ENCODE assay signal across 12 mouse cellular contexts in genomic region chr7:28819571-28819970, GRCm38 (mm10). TPM values are rescaled to one million over a fixed set of nuclear protein-coding genes. Genes with fewer than 3 reads are reported as not detected.
DNase-seq lines count a peak whose midpoint lies in the region; ATAC-seq and TF ChIP-seq lines count a peak whose summit lies in the region.
"Had no signal": no experiment of that assay in that cellular context is flagged by ENCODE, and none has a peak within 500 bp of the region (broad histone marks: within the 10 kb centered on the region; RNA-seq: fewer than 3 reads in every experiment).

No protein-coding gene starts in this region.

- peaks cover 86% of the 10 kb centered on the region for H3K36me3 ChIP-seq in heart, embryonic 13.5 days
- H3K36me3 ChIP-seq in midbrain, embryonic 10.5 days: peaks cover 89% of the 10 kb centered on the region
- peaks cover 64% of the 10 kb centered on the region for H3K36me3 ChIP-seq in midbrain, postnatal 0 days (ENCODE audit: insufficient read depth, low read length)
- H3K36me3 ChIP-seq in hindbrain, embryonic 15.5 days: peaks cover 76% of the 10 kb centered on the region
- H3K36me3 ChIP-seq in neural tube, embryonic 15.5 days: peaks cover 82% of the 10 kb centered on the region

- H3K27ac ChIP-seq in heart, embryonic 13.5 days (replicated peaks): peak overlapping the region; percentile 71
- H3K27ac ChIP-seq in midbrain, embryonic 10.5 days (replicated peaks): peak overlapping the region; percentile 75; the same call in 1 of the 2 replicates
- H3K27ac ChIP-seq in midbrain, postnatal 0 days (ENCODE audit: low read depth, low read length): no peak overlapping the region
- 0 out of 2 replicates have a peak overlapping the region, but pooled peaks have one; percentile 33 for H3K27ac ChIP-seq in hindbrain, embryonic 15.5 days (replicated peaks)
- H3K27ac ChIP-seq in neural tube, embryonic 15.5 days (replicated peaks): no peak overlapping the region
- H3K27ac ChIP-seq: embryonic facial prominence, embryonic 13.5 days; limb, embryonic 13.5 days had no signal

- H3K9ac ChIP-seq in heart, embryonic 13.5 days: peak overlapping the region; percentile 26; the same call in 1 of the 2 replicates
- H3K9ac ChIP-seq in midbrain, postnatal 0 days (replicated peaks; ENCODE audit: low read length, poor library complexity, severe bottlenecking): no peak overlapping the region
- no peak overlapping the region for H3K9ac ChIP-seq in hindbrain, embryonic 15.5 days
- 0 out of 2 replicates have a peak overlapping the region, but pooled peaks have one; percentile 23 for H3K9ac ChIP-seq in neural tube, embryonic 15.5 days (replicated peaks)
- H3K9ac ChIP-seq: limb, embryonic 13.5 days had no signal

- ATAC-seq in heart, embryonic 13.5 days (ENCODE audit: extremely low read depth, insufficient number of reproducible peaks, low FRiP score, low TSS enrichment): no peak
- ATAC-seq in midbrain, postnatal 0 days (ENCODE audit: low FRiP score): no peak
- no peak for ATAC-seq in hindbrain, embryonic 15.5 days (ENCODE audit: low FRiP score, low read depth)
- ATAC-seq in neural tube, embryonic 15.5 days (ENCODE audit: low FRiP score): no peak

- no peak overlapping the region for H3K4me3 ChIP-seq in heart, embryonic 13.5 days
- H3K4me3 ChIP-seq in midbrain, embryonic 10.5 days: peak overlapping the region; percentile 34; the same call in 1 of the 2 replicates
- no peak overlapping the region for H3K4me3 ChIP-seq in midbrain, postnatal 0 days (ENCODE audit: low read depth, low read length)
- no peak overlapping the region for H3K4me3 ChIP-seq in hindbrain, embryonic 15.5 days
- no peak overlapping the region for H3K4me3 ChIP-seq in neural tube, embryonic 15.5 days (replicated peaks)
- H3K4me3 ChIP-seq: embryonic facial prominence, embryonic 13.5 days; left cerebral cortex, adult 2 months; limb, embryonic 13.5 days had no signal

- TF ChIP-seq CTCF in midbrain, postnatal 0 days (IDR thresholded peaks at IDR 0.05): no peak

- WGBS in heart, embryonic 13.5 days: 79% methylated on average over 4 of the region's 4 CpGs
- WGBS in midbrain, embryonic 10.5 days: 83% methylated on average over 4 of the region's 4 CpGs
- WGBS in midbrain, postnatal 0 days: 82% methylated on average over 4 of the region's 4 CpGs
- 74% methylated on average over 4 of the region's 4 CpGs for WGBS in hindbrain, embryonic 15.5 days
- 79% methylated on average over 4 of the region's 4 CpGs for WGBS in neural tube, embryonic 15.5 days

- H3K27me3 ChIP-seq in heart, embryonic 13.5 days (replicated peaks): no peaks in the 10 kb centered on the region
- H3K27me3 ChIP-seq in midbrain, embryonic 10.5 days (ENCODE audit: low read depth, poor library complexity, severe bottlenecking): no peaks in the 10 kb centered on the region
- H3K27me3 ChIP-seq in midbrain, postnatal 0 days (ENCODE audit: insufficient read depth, low read length): no peaks in the 10 kb centered on the region
- H3K27me3 ChIP-seq in hindbrain, embryonic 15.5 days: no peaks in the 10 kb centered on the region
- no peaks in the 10 kb centered on the region for H3K27me3 ChIP-seq in neural tube, embryonic 15.5 days (replicated peaks)
- H3K27me3 ChIP-seq: embryonic facial prominence, embryonic 13.5 days; limb, embryonic 13.5 days had no signal

- H3K4me2 ChIP-seq in heart, embryonic 13.5 days: no peak overlapping the region
- no peak overlapping the region for H3K4me2 ChIP-seq in midbrain, postnatal 0 days (ENCODE audit: low read depth, low read length, poor library complexity, severe bottlenecking)
- no peak overlapping the region for H3K4me2 ChIP-seq in hindbrain, embryonic 15.5 days
- H3K4me2 ChIP-seq in neural tube, embryonic 15.5 days: no peak overlapping the region
- H3K4me2 ChIP-seq: embryonic facial prominence, embryonic 13.5 days; limb, embryonic 13.5 days had no signal

- no peak for DNase-seq in heart, adult 11 months
- no peak for DNase-seq in midbrain, embryonic 10.5 days (ENCODE audit: low spot score)
- DNase-seq in midbrain, postnatal 0 days (ENCODE audit: low spot score): no peak
- no peak for DNase-seq in right cerebral cortex, postnatal 10 days (ENCODE audit: low spot score in 2 of 2)
- DNase-seq: thymus, postnatal 25 days had no signal

- peaks cover 80% of the 10 kb centered on the region for H3K4me1 ChIP-seq in heart, embryonic 13.5 days
- peaks cover 84% of the 10 kb centered on the region for H3K4me1 ChIP-seq in midbrain, embryonic 10.5 days
- H3K4me1 ChIP-seq in midbrain, postnatal 0 days (ENCODE audit: insufficient read depth, low read length): no peaks in the 10 kb centered on the region
- peaks cover 56% of the 10 kb centered on the region for H3K4me1 ChIP-seq in hindbrain, embryonic 15.5 days (replicated peaks)
- H3K4me1 ChIP-seq in neural tube, embryonic 15.5 days: peaks cover 61% of the 10 kb centered on the region

- H3K9me3 ChIP-seq in heart, embryonic 13.5 days: no peaks in the 10 kb centered on the region
- H3K9me3 ChIP-seq in midbrain, embryonic 10.5 days (replicated peaks): no peaks in the 10 kb centered on the region
- H3K9me3 ChIP-seq in midbrain, postnatal 0 days (ENCODE audit: low read length): no peaks in the 10 kb centered on the region
- no peaks in the 10 kb centered on the region for H3K9me3 ChIP-seq in hindbrain, embryonic 15.5 days
- H3K9me3 ChIP-seq in neural tube, embryonic 15.5 days (replicated peaks): no peaks in the 10 kb centered on the region
- H3K9me3 ChIP-seq: embryonic facial prominence, embryonic 13.5 days; limb, embryonic 13.5 days had no signal

RNA-seq across cellular contexts. Expression of gene Ech1, which starts 5.4 kb away (rescaled TPM):
- polyA plus RNA-seq in heart, embryonic 13.5 days (2015; fragmentation: Nextera tagmentation; extraction: Ambion mirVana): 169 and 182 TPM in 2 replicates
- polyA plus RNA-seq in midbrain, embryonic 10.5 days (2016; fragmentation: Nextera tagmentation; extraction: Ambion mirVana): 85.1 and 94.5 TPM in 2 replicates
- total RNA-seq in midbrain, postnatal 0 days (2014; rRNA removed): 89.3 and 104 TPM in 2 replicates
- 103 and 107 TPM in 2 replicates for polyA plus RNA-seq in midbrain, postnatal 0 days (2015; fragmentation: Nextera tagmentation; extraction: Ambion mirVana)
- 97.8 and 98.0 TPM in 2 replicates for polyA plus RNA-seq in hindbrain, embryonic 15.5 days (2015; fragmentation: Nextera tagmentation; extraction: Ambion mirVana)
- 91.4 and 114 TPM in 2 replicates for polyA plus RNA-seq in neural tube, embryonic 15.5 days (2015; fragmentation: Nextera tagmentation; extraction: Ambion mirVana)

RNA-seq across cellular contexts. Expression of gene Hnrnpl, which starts 11.2 kb away (rescaled TPM):
- polyA plus RNA-seq in heart, embryonic 13.5 days (2015; fragmentation: Nextera tagmentation; extraction: Ambion mirVana): 168 TPM in 2 replicates
- polyA plus RNA-seq in midbrain, embryonic 10.5 days (2016; fragmentation: Nextera tagmentation; extraction: Ambion mirVana): 279 and 293 TPM in 2 replicates
- 253 and 265 TPM in 2 replicates for total RNA-seq in midbrain, postnatal 0 days (2014; rRNA removed)
- 146 and 175 TPM in 2 replicates for polyA plus RNA-seq in midbrain, postnatal 0 days (2015; fragmentation: Nextera tagmentation; extraction: Ambion mirVana)
- 162 and 180 TPM in 2 replicates for polyA plus RNA-seq in hindbrain, embryonic 15.5 days (2015; fragmentation: Nextera tagmentation; extraction: Ambion mirVana)
- polyA plus RNA-seq in neural tube, embryonic 15.5 days (2015; fragmentation: Nextera tagmentation; extraction: Ambion mirVana): 158 and 164 TPM in 2 replicates

RNA-seq across cellular contexts. Expression of gene Lgals4, which starts 14.1 kb away (rescaled TPM):
- 4.3 and 5.6 TPM in 2 replicates for polyA plus RNA-seq in heart, embryonic 13.5 days (2015; fragmentation: Nextera tagmentation; extraction: Ambion mirVana)
- polyA plus RNA-seq in midbrain, embryonic 10.5 days (2016; fragmentation: Nextera tagmentation; extraction: Ambion mirVana): 3.1 and 3.7 TPM in 2 replicates
- 3.4 and 3.5 TPM in 2 replicates for total RNA-seq in midbrain, postnatal 0 days (2014; rRNA removed)
- polyA plus RNA-seq in midbrain, postnatal 0 days (2015; fragmentation: Nextera tagmentation; extraction: Ambion mirVana): 4.8 and 5.1 TPM in 2 replicates
- polyA plus RNA-seq in hindbrain, embryonic 15.5 days (2015; fragmentation: Nextera tagmentation; extraction: Ambion mirVana): 5.7 and 7.2 TPM in 2 replicates
- polyA plus RNA-seq in neural tube, embryonic 15.5 days (2015; fragmentation: Nextera tagmentation; extraction: Ambion mirVana): 5.4 and 85.2 TPM in 2 replicates

RNA-seq across cellular contexts. Expression of gene Rinl, which starts 30.8 kb away (rescaled TPM):
- polyA plus RNA-seq in heart, embryonic 13.5 days (2015; fragmentation: Nextera tagmentation; extraction: Ambion mirVana): 2.7 and 3.6 TPM in 2 replicates
- 3.5 and 4.0 TPM in 2 replicates for polyA plus RNA-seq in midbrain, embryonic 10.5 days (2016; fragmentation: Nextera tagmentation; extraction: Ambion mirVana)
- total RNA-seq in midbrain, postnatal 0 days (2014; rRNA removed): 0.80 and 1.0 TPM in 2 replicates
- polyA plus RNA-seq in midbrain, postnatal 0 days (2015; fragmentation: Nextera tagmentation; extraction: Ambion mirVana): 1.9 TPM in 2 replicates
- polyA plus RNA-seq in hindbrain, embryonic 15.5 days (2015; fragmentation: Nextera tagmentation; extraction: Ambion mirVana): 2.6 and 2.7 TPM in 2 replicates
- 2.9 and 7.0 TPM in 2 replicates for polyA plus RNA-seq in neural tube, embryonic 15.5 days (2015; fragmentation: Nextera tagmentation; extraction: Ambion mirVana)

RNA-seq across cellular contexts. Expression of gene Lgals7, which starts 44.1 kb away (rescaled TPM):
- polyA plus RNA-seq in heart, embryonic 13.5 days (2015; fragmentation: Nextera tagmentation; extraction: Ambion mirVana): 1.5 and 1.6 TPM in 2 replicates
- 0.62 and 0.85 TPM in 2 replicates for polyA plus RNA-seq in midbrain, embryonic 10.5 days (2016; fragmentation: Nextera tagmentation; extraction: Ambion mirVana)
- 0.38 and 12.5 TPM in 2 replicates for total RNA-seq in midbrain, postnatal 0 days (2014; rRNA removed)
- polyA plus RNA-seq in midbrain, postnatal 0 days (2015; fragmentation: Nextera tagmentation; extraction: Ambion mirVana): 3.8 and 4.8 TPM in 2 replicates
- polyA plus RNA-seq in hindbrain, embryonic 15.5 days (2015; fragmentation: Nextera tagmentation; extraction: Ambion mirVana): 4.7 and 7.9 TPM in 2 replicates
- polyA plus RNA-seq in neural tube, embryonic 15.5 days (2015; fragmentation: Nextera tagmentation; extraction: Ambion mirVana): 3.3 and 4.8 TPM in 2 replicates
- total RNA-seq: megakaryocyte-erythroid progenitor cell, adult 5-6 weeks had no signal

Comparison
In these comparisons a context has a peak if more than half of its experiments do, and no peak if none do; other contexts are left out.
1. H3K27ac ChIP-seq: peak in heart, embryonic 13.5 days (single experiment), midbrain, embryonic 10.5 days (single experiment) and hindbrain, embryonic 15.5 days (single experiment); none in midbrain, postnatal 0 days (single experiment) and neural tube, embryonic 15.5 days (single experiment).
2. H3K9ac ChIP-seq: peak in heart, embryonic 13.5 days (single experiment) and neural tube, embryonic 15.5 days (single experiment); none in midbrain, postnatal 0 days (single experiment) and hindbrain, embryonic 15.5 days (single experiment).